Mouse (Mus musculus) liver, adult 2 months (tissue): ENCODE results near the gene I0C0044D17Rik. TPM values are rescaled to one million over a fixed set of nuclear protein-coding genes. Genes with fewer than 3 reads are reported as not detected.

Experiments used
- DNase-seq: peaks from one replicate; pipeline ENCODE4 v3.0.0-alpha.2; 2011; ENCODE audit warnings: low read depth, low spot score; ENCODE audit errors: extremely low read depth
- H3K27ac ChIP-seq: fragments of 200-500 bp; replicated peaks from 2 replicates; pipeline ENCODE4 v1.5.1; 2012; ENCODE audit warnings: low read depth, mild to moderate bottlenecking, control low read depth, inconsistent platforms, low read length; ENCODE audit not compliant: insufficient read depth
- H3K27me3 ChIP-seq: fragments of 200-500 bp; 2 replicates; pipeline ENCODE4 v1.6.1; 2012; ENCODE audit warnings: mild to moderate bottlenecking, moderate library complexity, low read length, inconsistent platforms; ENCODE audit not compliant: control insufficient read depth, insufficient read depth
- H3K36me3 ChIP-seq: fragments of 200-500 bp; 2 replicates; pipeline ENCODE4 v1.6.1; 2012; ENCODE audit warnings: low read length, inconsistent platforms; ENCODE audit not compliant: control insufficient read depth, insufficient read depth
- H3K4me1 ChIP-seq: fragments of 200-500 bp; 2 replicates; pipeline ENCODE4 v1.6.1; 2011; ENCODE audit warnings: low read length; ENCODE audit not compliant: control insufficient read depth, insufficient read depth
- H3K4me3 ChIP-seq: fragments of 200-500 bp; 2 replicates; pipeline ENCODE4 v1.5.1; 2011; ENCODE audit warnings: low read depth, mild to moderate bottlenecking, control low read depth, low read length, moderate library complexity; ENCODE audit not compliant: insufficient read depth
- H3K79me2 ChIP-seq: fragments of 200-500 bp; 2 replicates; pipeline ENCODE4 v1.6.1; 2012; ENCODE audit warnings: inconsistent platforms, mild to moderate bottlenecking, low read length, moderate library complexity; ENCODE audit not compliant: control insufficient read depth, insufficient read depth
- H3K9ac ChIP-seq: fragments of 200-500 bp; 2 replicates; pipeline ENCODE4 v1.6.1; 2012; ENCODE audit warnings: low read depth, mild to moderate bottlenecking, control low read depth, inconsistent platforms, low read length
- CTCF ChIP-seq: fragments of 200-500 bp; IDR thresholded peaks from 2 replicates; pipeline ENCODE4 v1.5.1; 2011; ENCODE audit warnings: low read depth, low read length, control low read depth
- POLR2A ChIP-seq: fragments of 200-500 bp; IDR thresholded peaks from 2 replicates; pipeline ENCODE4 v1.6.1; 2011; ENCODE audit warnings: low read length, control low read depth; ENCODE audit not compliant: insufficient read depth; ENCODE audit errors: extremely low read depth
- WGBS: fragments of 180-500 bp; shearing (Covaris S2); methylation state at CpG from one replicate; pipeline ENCODE4 v1.1.7; 2018; 5-methylcytosine and 5-hydroxymethylcytosine counted together
- polyA plus RNA-seq: library from polyadenylated mRNA; depleted of rRNA; stranded (reverse); fragments of >200 nt; gene quantifications from 2 replicates; pipeline ENCODE4 v1.2.3, GENCODE M21; 2012
- total RNA-seq: library from RNA; depleted of rRNA; stranded (reverse); fragments of >200 nt; gene quantifications from 2 replicates; pipeline ENCODE4 v1.2.3, GENCODE M21; 2014

The I0C0044D17Rik gene
- total and polyA plus RNA-seq, 2 experiments = not detected

GRCm38 (mm10) chr4:98819216-98819755 lies 4.4 kb downstream of the I0C0044D17Rik start:
- no peak for DNase-seq

GRCm38 (mm10) chr4:98817184-98817911 lies 6.3 kb downstream of the I0C0044D17Rik start, which contains the start of gene Kank4:
TSS of gene Kank4 (minus strand) at chr4:98817537.
- no peak for TF ChIP-seq POLR2A
- no peak for TF ChIP-seq CTCF
- H3K27me3 ChIP-seq = peaks cover 10% of the 10 kb centered on the region
- no peaks in the 10 kb centered on the region for H3K79me2 ChIP-seq
- H3K9ac ChIP-seq = no peak within 1 kb of the TSS; the same call in 1 of the 2 replicates
- DNase-seq = no peak
- peak within 1 kb of the TSS; percentile 47; the same call in 1 of the 2 replicates for H3K4me3 ChIP-seq
- under 1% methylated on average over 72 of the region's 72 CpGs for WGBS
- no peaks in the 10 kb centered on the region for H3K4me1 ChIP-seq
- no peaks in the 10 kb centered on the region for H3K36me3 ChIP-seq
- H3K27ac ChIP-seq = no peak within 1 kb of the TSS

More at GRCm38 (mm10) chr4:98819216-98819755, 4.4 kb downstream of the I0C0044D17Rik start:
- WGBS = 61% methylated on average over 10 of the region's 10 CpGs
- peaks cover 10% of the 10 kb centered on the region for H3K27me3 ChIP-seq
- H3K79me2 ChIP-seq = no peaks in the 10 kb centered on the region
- no peaks in the 10 kb centered on the region for H3K36me3 ChIP-seq
- no peak overlapping the region for H3K27ac ChIP-seq
- no peak overlapping the region for H3K9ac ChIP-seq
- H3K4me1 ChIP-seq = no peaks in the 10 kb centered on the region
- no peak overlapping the region for H3K4me3 ChIP-seq
- TF ChIP-seq CTCF = no peak
- TF ChIP-seq POLR2A = no peak

GRCm38 (mm10) chr4:98816807-98817183 lies 6.8 kb downstream of the I0C0044D17Rik start:
- H3K4me1 ChIP-seq = no peaks in the 10 kb centered on the region
- 4% methylated on average over 14 of the region's 14 CpGs for WGBS
- H3K9ac ChIP-seq = no peak overlapping the region
- H3K27ac ChIP-seq = no peak overlapping the region
- TF ChIP-seq POLR2A (no peak), CTCF (no peak)
- H3K36me3 ChIP-seq = no peaks in the 10 kb centered on the region
- peaks cover 10% of the 10 kb centered on the region for H3K27me3 ChIP-seq
- peak overlapping the region; percentile 47; the same call in 1 of the 2 replicates for H3K4me3 ChIP-seq
- H3K79me2 ChIP-seq = no peaks in the 10 kb centered on the region
- DNase-seq = no peak

- Histone ChIP-seq H3K79me2 (no peaks in the 10 kb centered on the region), H3K36me3 (no peaks in the 10 kb centered on the region), H3K4me3 (no peak overlapping the region), H3K4me1 (no peaks in the 10 kb centered on the region), H3K27me3 (no peaks in the 10 kb centered on the region), H3K27ac (no peak overlapping the region), H3K9ac (no peak overlapping the region)
- TF ChIP-seq CTCF = no peak
- TF ChIP-seq POLR2A = no peak
- 84% methylated on average over 9 of the region's 9 CpGs for WGBS
- DNase-seq = no peak
Observed at GRCm38 (mm10) chr4:98806306-98806705, 17.3 kb downstream of the I0C0044D17Rik start.

- TF ChIP-seq CTCF (no peak), POLR2A (no peak)
- H3K27ac ChIP-seq = no peak overlapping the region
- no peak overlapping the region for H3K9ac ChIP-seq
- no peaks in the 10 kb centered on the region for H3K4me1 ChIP-seq
- H3K27me3 ChIP-seq = no peaks in the 10 kb centered on the region
- no peaks in the 10 kb centered on the region for H3K36me3 ChIP-seq
- WGBS = 69% methylated on average over 12 of the region's 12 CpGs
- no peak overlapping the region for H3K4me3 ChIP-seq
- DNase-seq = no peak
- no peaks in the 10 kb centered on the region for H3K79me2 ChIP-seq
Observed at GRCm38 (mm10) chr4:98805291-98806048, 18.2 kb downstream of the I0C0044D17Rik start.
